Mouse (Mus musculus): ENCODE measurements around the gene Cdk19. TPM values are rescaled to one million over a fixed set of nuclear protein-coding genes. Genes with fewer than 3 reads are reported as not detected.

The Cdk19 gene
- total and polyA plus RNA-seq, 3 experiments = 7.8 to 47.2 (median 29.1) TPM

DNA sequence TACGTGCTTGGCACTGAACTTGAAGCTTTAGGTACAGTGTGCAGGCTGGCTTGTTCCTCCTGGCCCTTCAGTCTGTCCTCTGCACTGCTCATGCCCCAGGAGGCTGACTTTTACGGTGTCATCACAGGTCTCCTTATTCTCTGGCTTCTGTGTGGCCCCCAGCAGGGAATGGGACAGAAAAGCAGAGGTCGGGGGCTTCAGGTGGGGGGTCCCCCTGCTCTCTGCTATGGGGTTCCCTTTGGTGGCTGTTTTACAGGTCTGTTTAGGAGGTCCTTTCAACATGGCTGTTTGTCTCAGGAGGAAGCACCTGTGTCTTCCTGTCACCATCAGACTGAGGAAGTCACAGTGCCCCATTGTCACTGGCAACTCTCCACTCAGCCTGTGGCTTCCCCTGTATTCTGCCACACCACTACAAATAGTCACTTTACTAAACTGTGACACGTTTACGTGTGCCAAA lies 175.9 kb downstream of the Cdk19 start:
- Histone ChIP-seq H3K36me3 (replicated peaks) (no peaks in the 10 kb centered on the region), H3K27me3 (ENCODE audit: insufficient read depth, low read length) (peaks cover 39% of the 10 kb centered on the region), H3K9me3 (replicated peaks) (no peaks in the 10 kb centered on the region; the same call in 1 of the 2 replicates), H3K4me1 (ENCODE audit: insufficient read depth, low read depth, low read length) (0 out of 2 replicates have a peak, but pooled peaks cover 5% of the 10 kb centered on the region), H3K4me3 (ENCODE audit: low read depth, low read length) (no peak overlapping the region)
- ATAC-seq (ENCODE audit: extremely low read depth, insufficient number of reproducible peaks, low FRiP score, poor library complexity, severe bottlenecking) = no peak
- DNase-seq (ENCODE audit: low spot score) = no peak
- TF ChIP-seq TAL1 (conservative IDR thresholded peaks at IDR 0.05; ENCODE audit: low read depth, low read length) = no peak
- TF ChIP-seq POLR2AphosphoS5 (IDR thresholded peaks at IDR 0.05; ENCODE audit: insufficient replicate concordance, low read depth, low read length) = no peak

DNA sequence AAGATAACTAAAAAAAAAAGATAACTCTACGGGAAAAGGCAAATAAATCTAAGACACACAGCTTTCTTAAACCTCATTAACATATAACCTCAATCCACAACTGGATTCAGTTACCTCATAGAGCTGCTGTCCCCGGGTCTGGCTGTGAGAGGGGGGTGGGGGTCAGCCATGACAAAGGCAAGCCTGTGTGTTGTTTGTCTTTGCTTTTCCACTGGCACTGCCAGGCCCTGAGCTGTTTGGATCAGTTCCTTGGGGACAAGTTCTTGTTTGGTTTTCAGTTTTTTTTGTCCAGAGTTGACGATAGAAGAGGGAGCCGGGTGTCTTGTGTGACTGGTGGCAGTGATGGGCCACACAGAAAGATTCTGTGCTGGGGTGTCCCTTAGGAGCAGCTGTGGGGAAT lies 177.1 kb downstream of the Cdk19 start:
- peaks cover 34% of the 10 kb centered on the region for H3K27me3 ChIP-seq (ENCODE audit: insufficient read depth, low read length)
- DNase-seq (ENCODE audit: low spot score) (no peak), ATAC-seq (ENCODE audit: extremely low read depth, insufficient number of reproducible peaks, low FRiP score, poor library complexity, severe bottlenecking) (no peak)
- no peak overlapping the region for H3K4me3 ChIP-seq (ENCODE audit: low read depth, low read length)
- H3K4me1 ChIP-seq (ENCODE audit: insufficient read depth, low read depth, low read length) = 0 out of 2 replicates have a peak, but pooled peaks cover 5% of the 10 kb centered on the region
- TF ChIP-seq CTCF (IDR thresholded peaks at IDR 0.05; ENCODE audit: low read depth, low read length) = no peak
- no peaks in the 10 kb centered on the region; the same call in 1 of the 2 replicates for H3K9me3 ChIP-seq (replicated peaks)
- no peaks in the 10 kb centered on the region for H3K36me3 ChIP-seq (replicated peaks)

DNA sequence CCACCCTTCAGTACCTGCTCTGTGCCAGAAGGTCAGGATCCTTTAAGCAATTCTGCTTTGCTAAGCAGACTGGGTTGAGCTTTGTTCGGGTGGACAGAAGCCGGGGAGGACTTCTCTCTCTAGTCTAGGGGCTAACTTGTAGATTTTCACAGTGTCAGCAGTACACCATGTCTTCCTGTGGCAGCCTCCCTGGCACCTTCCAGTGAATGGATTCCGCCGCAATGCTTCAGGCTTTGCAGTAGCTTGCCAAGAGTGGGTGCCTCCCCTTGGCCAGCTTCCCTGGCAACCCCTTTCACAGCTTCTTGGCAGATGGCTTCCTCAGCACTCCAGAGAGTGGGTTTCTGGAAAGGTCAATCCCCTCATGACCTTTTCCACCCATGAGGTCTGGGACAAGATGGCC lies 180.2 kb downstream of the Cdk19 start:
- Histone ChIP-seq H3K27me3 (ENCODE audit: insufficient read depth, low read length) (peaks cover 29% of the 10 kb centered on the region), H3K4me3 (ENCODE audit: low read depth, low read length) (no peak overlapping the region), H3K36me3 (replicated peaks) (no peaks in the 10 kb centered on the region), H3K9me3 (replicated peaks) (no peaks in the 10 kb centered on the region), H3K4me1 (ENCODE audit: insufficient read depth, low read depth, low read length) (peaks cover 10% of the 10 kb centered on the region; the same call in 1 of the 2 replicates)
- ATAC-seq (ENCODE audit: extremely low read depth, insufficient number of reproducible peaks, low FRiP score, poor library complexity, severe bottlenecking) (no peak), DNase-seq (ENCODE audit: low spot score) (no peak)
- TF ChIP-seq TAL1 (conservative IDR thresholded peaks at IDR 0.05; ENCODE audit: low read depth, low read length) = no peak
- TF ChIP-seq GATA2 (IDR thresholded peaks at IDR 0.05; ENCODE audit: borderline replicate concordance, low read depth, low read length) = no peak
- no peak for TF ChIP-seq CTCF (IDR thresholded peaks at IDR 0.05; ENCODE audit: low read depth, low read length)
- TF ChIP-seq POLR2AphosphoS5 (IDR thresholded peaks at IDR 0.05; ENCODE audit: insufficient replicate concordance, low read depth, low read length) = no peak
- TF ChIP-seq GATA1 (IDR thresholded peaks at IDR 0.05; ENCODE audit: borderline replicate concordance, low read length) = no peak

DNA sequence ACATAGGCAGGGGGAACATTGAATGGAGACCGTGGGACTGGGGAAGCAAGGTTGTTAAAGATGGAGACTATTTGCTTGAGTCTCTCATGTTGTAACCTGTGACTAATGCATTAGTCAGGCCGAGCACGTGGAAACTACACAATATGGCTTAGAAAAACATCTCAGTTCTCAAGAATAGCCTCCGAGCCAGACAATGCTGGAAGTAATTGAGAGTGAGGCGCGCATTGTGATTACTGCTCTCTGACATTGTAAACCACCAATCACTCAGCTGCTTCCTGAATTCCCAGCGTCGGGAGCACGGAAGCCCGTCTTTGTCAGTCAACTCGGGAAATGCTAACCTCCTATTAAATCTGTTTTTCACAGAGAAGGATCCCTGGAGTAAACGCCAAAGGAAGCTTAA lies 182.2 kb downstream of the Cdk19 start:
- DNase-seq (ENCODE audit: low spot score) (no peak), ATAC-seq (ENCODE audit: extremely low read depth, insufficient number of reproducible peaks, low FRiP score, poor library complexity, severe bottlenecking) (no peak)
- TF ChIP-seq GATA1 (IDR thresholded peaks at IDR 0.05; ENCODE audit: borderline replicate concordance, low read length) (no peak), TAL1 (conservative IDR thresholded peaks at IDR 0.05; ENCODE audit: low read depth, low read length) (no peak), CTCF (IDR thresholded peaks at IDR 0.05; ENCODE audit: low read depth, low read length) (no peak), POLR2AphosphoS5 (IDR thresholded peaks at IDR 0.05; ENCODE audit: insufficient replicate concordance, low read depth, low read length) (no peak), GATA2 (IDR thresholded peaks at IDR 0.05; ENCODE audit: borderline replicate concordance, low read depth, low read length) (no peak)
- Histone ChIP-seq H3K4me3 (ENCODE audit: low read depth, low read length) (no peak overlapping the region), H3K27me3 (ENCODE audit: insufficient read depth, low read length) (peaks cover 15% of the 10 kb centered on the region), H3K9me3 (replicated peaks) (no peaks in the 10 kb centered on the region), H3K4me1 (ENCODE audit: insufficient read depth, low read depth, low read length) (peaks cover 22% of the 10 kb centered on the region), H3K36me3 (replicated peaks) (no peaks in the 10 kb centered on the region)

DNA sequence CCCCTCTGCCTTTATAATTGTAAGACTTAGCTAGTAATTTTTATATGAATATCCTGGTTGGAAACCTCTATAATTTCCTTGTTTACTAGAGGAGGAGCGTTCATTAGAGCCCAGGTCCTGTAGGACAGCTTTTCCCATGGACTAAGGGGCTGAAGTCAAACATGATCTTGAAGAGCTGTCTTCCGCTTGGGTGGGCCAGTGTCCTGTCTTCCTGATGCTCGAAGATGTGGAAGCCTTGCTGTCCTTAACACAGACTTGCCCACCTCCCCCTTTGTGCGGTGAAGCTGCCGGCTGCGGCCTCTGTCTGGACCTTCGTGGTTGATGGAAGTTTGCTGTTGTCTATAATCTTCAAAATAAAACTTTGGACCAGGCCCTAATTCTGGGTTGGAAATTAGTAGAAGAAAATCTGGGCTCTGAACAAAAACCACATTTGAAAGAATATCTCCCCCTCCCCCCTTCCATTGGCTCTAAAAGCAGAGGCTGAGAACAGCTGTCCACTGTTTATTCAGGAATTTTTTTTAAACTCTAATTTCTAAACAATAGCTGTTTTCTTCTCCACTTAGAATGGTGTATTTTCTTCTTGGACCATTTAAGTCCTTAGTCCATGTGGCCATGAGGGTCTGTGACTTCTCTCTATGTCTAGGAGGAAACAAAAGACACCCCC lies 184.1 kb downstream of the Cdk19 start:
- no peak overlapping the region for H3K4me3 ChIP-seq (ENCODE audit: low read depth, low read length)
- ATAC-seq (ENCODE audit: extremely low read depth, insufficient number of reproducible peaks, low FRiP score, poor library complexity, severe bottlenecking) = no peak
- H3K9me3 ChIP-seq (replicated peaks) = no peaks in the 10 kb centered on the region
- peaks cover 37% of the 10 kb centered on the region for H3K4me1 ChIP-seq (ENCODE audit: insufficient read depth, low read depth, low read length)
- TF ChIP-seq TAL1 (conservative IDR thresholded peaks at IDR 0.05; ENCODE audit: low read depth, low read length) = no peak
- TF ChIP-seq POLR2AphosphoS5 (IDR thresholded peaks at IDR 0.05; ENCODE audit: insufficient replicate concordance, low read depth, low read length) = no peak
- TF ChIP-seq GATA2 (IDR thresholded peaks at IDR 0.05; ENCODE audit: borderline replicate concordance, low read depth, low read length) = no peak
- TF ChIP-seq CTCF (IDR thresholded peaks at IDR 0.05; ENCODE audit: low read depth, low read length) = no peak
- TF ChIP-seq GATA1 (IDR thresholded peaks at IDR 0.05; ENCODE audit: borderline replicate concordance, low read length) = no peak
- peaks cover 9% of the 10 kb centered on the region for H3K27me3 ChIP-seq (ENCODE audit: insufficient read depth, low read length)
- no peak for DNase-seq (ENCODE audit: low spot score)
- no peaks in the 10 kb centered on the region for H3K36me3 ChIP-seq (replicated peaks)

- H3K36me3 ChIP-seq (replicated peaks) = no peaks in the 10 kb centered on the region
- TF ChIP-seq TAL1 (conservative IDR thresholded peaks at IDR 0.05; ENCODE audit: low read depth, low read length) (no peak), POLR2AphosphoS5 (IDR thresholded peaks at IDR 0.05; ENCODE audit: insufficient replicate concordance, low read depth, low read length) (no peak), GATA2 (IDR thresholded peaks at IDR 0.05; ENCODE audit: borderline replicate concordance, low read depth, low read length) (no peak), GATA1 (IDR thresholded peaks at IDR 0.05; ENCODE audit: borderline replicate concordance, low read length) (no peak), CTCF (IDR thresholded peaks at IDR 0.05; ENCODE audit: low read depth, low read length) (no peak)
- ATAC-seq (ENCODE audit: extremely low read depth, insufficient number of reproducible peaks, low FRiP score, poor library complexity, severe bottlenecking) (no peak), DNase-seq (ENCODE audit: low spot score) (no peak)
- H3K9me3 ChIP-seq (replicated peaks) = no peaks in the 10 kb centered on the region
- no peak overlapping the region for H3K4me3 ChIP-seq (ENCODE audit: low read depth, low read length)
- H3K4me1 ChIP-seq (ENCODE audit: insufficient read depth, low read depth, low read length) = peaks cover 44% of the 10 kb centered on the region
- H3K27me3 ChIP-seq (ENCODE audit: insufficient read depth, low read length) = peaks cover 6% of the 10 kb centered on the region
Measured at GRCm38 (mm10) chr10:40524032-40524806, 184.9 kb downstream of the Cdk19 start.
